Mouse (Mus musculus): ENCODE measurements around the gene Hephl1.
"Not testable (repeated sequence)": the region's sequence is repeated elsewhere in the genome, so short reads cannot be mapped to it uniquely, and the experiment has no call there.

Hephl1 gene

GRCm38 (mm10) chr9:15112008-15112407 is at the start of gene Hephl1:
Gene Hephl1, minus strand, starts transcription at chr9:15112108.
- DNase-seq (ENCODE audit: low spot score in 2 of 2) = no peak

- no peak for DNase-seq (ENCODE audit: low spot score in 2 of 2)
Observed at GRCm38 (mm10) chr9:15149246-15149926, 37.5 kb upstream of the Hephl1 start.

- DNase-seq (ENCODE audit: low spot score in 2 of 2) = no peak
Observed at GRCm38 (mm10) chr9:15140546-15140945, 28.6 kb upstream of the Hephl1 start.

GRCm38 (mm10) chr9:15125897-15126296 is 14.0 kb upstream of the Hephl1 start:
- no peak for DNase-seq (ENCODE audit: low spot score in 2 of 2)

GRCm38 (mm10) chr9:15122431-15122830 is 10.5 kb upstream of the Hephl1 start:
- no peak for DNase-seq (ENCODE audit: low spot score in 2 of 2)

- DNase-seq (ENCODE audit: low spot score in 2 of 2) = no peak
Observed at GRCm38 (mm10) chr9:15120841-15121358, 9.0 kb upstream of the Hephl1 start.

GRCm38 (mm10) chr9:15120209-15120608 is 8.3 kb upstream of the Hephl1 start:
- no peak for DNase-seq (ENCODE audit: low spot score in 2 of 2)

GRCm38 (mm10) chr9:15119515-15119914 is 7.6 kb upstream of the Hephl1 start:
- DNase-seq (ENCODE audit: low spot score in 2 of 2) = no peak

GRCm38 (mm10) chr9:15116165-15116564 is 4.3 kb upstream of the Hephl1 start:
- DNase-seq (ENCODE audit: low spot score in 2 of 2) = no peak

- no peak for DNase-seq (ENCODE audit: low spot score in 2 of 2)
Observed at GRCm38 (mm10) chr9:15114102-15114501, 2.2 kb upstream of the Hephl1 start.

- no peak for DNase-seq (ENCODE audit: low spot score in 2 of 2)
Observed at GRCm38 (mm10) chr9:15108101-15108500, 3.8 kb downstream of the Hephl1 start.

GRCm38 (mm10) chr9:15105136-15105535 is 6.8 kb downstream of the Hephl1 start:
- DNase-seq (ENCODE audit: low spot score in 2 of 2) = no peak

- no peak for DNase-seq (ENCODE audit: low spot score in 2 of 2)
Observed at GRCm38 (mm10) chr9:15103579-15104300, 8.2 kb downstream of the Hephl1 start.

- no peak for DNase-seq (ENCODE audit: low spot score in 2 of 2)
Observed at GRCm38 (mm10) chr9:15101531-15102161, 10.3 kb downstream of the Hephl1 start.

GRCm38 (mm10) chr9:15098421-15098820 is 13.5 kb downstream of the Hephl1 start:
- not testable (repeated sequence) for DNase-seq (ENCODE audit: low spot score in 2 of 2)

- DNase-seq (ENCODE audit: low spot score in 2 of 2) = no peak
Observed at GRCm38 (mm10) chr9:15097172-15097571, 14.7 kb downstream of the Hephl1 start.

- no peak for DNase-seq (ENCODE audit: low spot score in 2 of 2)
Observed at GRCm38 (mm10) chr9:15096161-15096560, 15.7 kb downstream of the Hephl1 start.

GRCm38 (mm10) chr9:15095206-15095605 is 16.7 kb downstream of the Hephl1 start:
- DNase-seq (ENCODE audit: low spot score in 2 of 2) = no peak

- peak; percentile 25 to 39 for DNase-seq (ENCODE audit: low spot score in 2 of 2)
Observed at GRCm38 (mm10) chr9:15068686-15069295, 43.1 kb downstream of the Hephl1 start.

- peak; percentile 7 to 20 for DNase-seq (ENCODE audit: low spot score in 2 of 2)
Observed at GRCm38 (mm10) chr9:15067995-15068685, 43.8 kb downstream of the Hephl1 start.

- no peak for DNase-seq (ENCODE audit: low spot score in 2 of 2)
Observed at GRCm38 (mm10) chr9:15064176-15064575, 47.7 kb downstream of the Hephl1 start.
